Mouse (Mus musculus) olfactory bulb, adult 2 months (tissue): ENCODE measurements around the gene Rabgef1. TPM values are rescaled to one million over a fixed set of nuclear protein-coding genes. Genes with fewer than 3 reads are reported as not detected.

Experiments
- H3K27ac ChIP-seq: fragments of 200-500 bp; 2 replicates; pipeline ENCODE4 v1.5.1; 2012; ENCODE audit warnings: low read depth, low read length; ENCODE audit not compliant: insufficient read depth
- H3K4me1 ChIP-seq: fragments of 200-500 bp; 2 replicates; pipeline ENCODE4 v1.6.1; 2012; ENCODE audit warnings: low read length; ENCODE audit not compliant: control insufficient read depth, insufficient read depth
- H3K4me3 ChIP-seq: fragments of 200-500 bp; 2 replicates; pipeline ENCODE4 v1.5.1; 2012; ENCODE audit warnings: mild to moderate bottlenecking, low read depth, low read length, moderate library complexity; ENCODE audit not compliant: insufficient read depth
- CTCF ChIP-seq: fragments of 200-500 bp; IDR thresholded peaks from 2 replicates; pipeline ENCODE4 v1.5.1; 2012; ENCODE audit warnings: low read depth, mild to moderate bottlenecking, low read length, moderate library complexity; ENCODE audit not compliant: insufficient read depth
- POLR2A ChIP-seq: fragments of 200-500 bp; IDR thresholded peaks from 2 replicates; pipeline ENCODE4 v1.6.1; 2012; ENCODE audit warnings: mild to moderate bottlenecking, low read depth, low read length, moderate library complexity; ENCODE audit not compliant: insufficient read depth
- WGBS: fragments of 180-500 bp; shearing (Covaris S2); methylation state at CpG from one replicate; pipeline ENCODE4 v1.1.7; 2018; 5-methylcytosine and 5-hydroxymethylcytosine counted together
- polyA plus RNA-seq: library from polyadenylated mRNA; stranded (reverse); fragments of >200 nt; gene quantifications from 2 replicates; pipeline ENCODE4 v1.2.4, GENCODE M21; 2012; ENCODE audit warnings: low replicate concordance; ENCODE audit not compliant: missing spikeins, insufficient read depth, insufficient read length

Gene Rabgef1
- not detected in 2 replicates for polyA plus RNA-seq

DNA sequence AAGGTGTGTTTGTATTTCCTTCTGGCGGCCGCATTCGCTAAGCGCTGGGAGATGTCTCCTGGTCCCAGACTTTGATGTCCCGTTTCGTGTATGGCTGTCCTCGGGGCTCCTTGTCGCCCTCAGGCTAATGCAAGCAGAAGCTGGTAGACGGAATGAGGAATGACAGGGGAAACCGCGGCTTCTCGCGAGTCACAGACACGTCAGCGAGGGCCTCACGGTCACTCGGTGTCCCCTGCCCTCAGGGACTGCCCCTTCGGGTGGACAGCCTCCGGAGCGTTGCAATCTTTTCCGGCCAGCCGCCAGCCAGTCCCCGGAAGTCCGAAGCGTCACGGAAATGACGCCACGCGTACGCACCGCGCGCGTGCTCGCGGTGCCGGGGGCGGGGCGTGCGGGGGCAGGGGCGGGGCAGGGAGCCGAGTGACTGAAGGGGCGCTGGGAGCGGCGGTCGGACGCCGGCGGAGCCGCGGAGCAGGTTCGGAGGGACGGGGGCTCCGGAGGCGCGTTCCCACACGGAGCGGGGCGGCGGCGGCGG lies at the start of gene Rabgef1:
Gene Rabgef1 (plus strand): TSS at position 376 of the 532 bp plus-strand sequence.
- under 1% methylated on average over 60 of the region's 62 CpGs for WGBS
- Histone ChIP-seq H3K4me3 (peak within 1 kb of the TSS; percentile 92), H3K4me1 (peaks cover 4% of the 10 kb centered on the region; the same call in 1 of the 2 replicates), H3K27ac (peak within 1 kb of the TSS; percentile 87)
- TF ChIP-seq POLR2A (peak; percentile 98), CTCF (no peak)

DNA sequence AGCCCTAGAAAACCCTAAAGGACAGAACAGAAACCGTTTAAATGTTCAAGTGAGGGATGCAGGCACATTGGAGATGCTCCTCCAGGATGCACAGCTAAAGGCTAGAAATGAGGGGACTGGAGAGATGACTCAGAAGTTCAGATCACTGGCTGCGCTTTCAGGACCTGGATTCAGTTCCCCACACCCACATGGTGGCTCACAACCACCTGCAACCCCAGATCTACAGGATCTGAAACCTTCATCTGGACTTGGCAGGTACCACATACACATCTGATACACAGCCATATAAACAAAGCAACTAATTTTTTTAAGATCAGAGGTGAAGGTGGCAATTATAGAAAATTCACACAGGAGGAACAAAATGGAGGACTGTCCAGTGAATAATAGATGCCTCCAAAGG lies 49.2 kb upstream of the Rabgef1 start:
- TF ChIP-seq POLR2A (no peak), CTCF (no peak)
- 58% methylated on average over 2 of the region's 2 CpGs for WGBS
- H3K4me1 ChIP-seq: peaks cover 14% of the 10 kb centered on the region
- no peak overlapping the region for H3K4me3 ChIP-seq
- H3K27ac ChIP-seq: no peak overlapping the region

DNA sequence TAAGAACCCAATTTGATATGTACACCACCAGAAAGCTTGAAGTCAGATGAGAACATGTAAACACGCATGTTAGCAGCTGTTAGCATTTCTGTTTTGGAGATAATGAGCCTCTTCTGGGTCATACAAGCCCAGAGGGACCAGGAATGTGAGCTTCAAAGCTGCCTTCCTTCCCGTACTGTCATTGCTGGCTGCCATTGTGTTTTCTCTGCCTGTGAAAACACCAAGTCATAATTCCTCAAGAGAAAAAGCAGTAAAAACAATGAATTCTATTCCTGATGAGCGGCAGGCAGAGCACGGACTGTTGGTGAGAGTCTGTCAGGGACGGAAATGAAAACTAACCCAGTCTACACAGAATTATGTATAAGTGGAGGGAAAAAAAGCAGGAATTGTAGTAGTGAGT lies 47.3 kb upstream of the Rabgef1 start:
- Histone ChIP-seq H3K27ac (no peak overlapping the region), H3K4me1 (peaks cover 12% of the 10 kb centered on the region), H3K4me3 (no peak overlapping the region)
- no peak for TF ChIP-seq CTCF
- TF ChIP-seq POLR2A: no peak
- WGBS: 80% methylated on average over 5 of the region's 5 CpGs

DNA sequence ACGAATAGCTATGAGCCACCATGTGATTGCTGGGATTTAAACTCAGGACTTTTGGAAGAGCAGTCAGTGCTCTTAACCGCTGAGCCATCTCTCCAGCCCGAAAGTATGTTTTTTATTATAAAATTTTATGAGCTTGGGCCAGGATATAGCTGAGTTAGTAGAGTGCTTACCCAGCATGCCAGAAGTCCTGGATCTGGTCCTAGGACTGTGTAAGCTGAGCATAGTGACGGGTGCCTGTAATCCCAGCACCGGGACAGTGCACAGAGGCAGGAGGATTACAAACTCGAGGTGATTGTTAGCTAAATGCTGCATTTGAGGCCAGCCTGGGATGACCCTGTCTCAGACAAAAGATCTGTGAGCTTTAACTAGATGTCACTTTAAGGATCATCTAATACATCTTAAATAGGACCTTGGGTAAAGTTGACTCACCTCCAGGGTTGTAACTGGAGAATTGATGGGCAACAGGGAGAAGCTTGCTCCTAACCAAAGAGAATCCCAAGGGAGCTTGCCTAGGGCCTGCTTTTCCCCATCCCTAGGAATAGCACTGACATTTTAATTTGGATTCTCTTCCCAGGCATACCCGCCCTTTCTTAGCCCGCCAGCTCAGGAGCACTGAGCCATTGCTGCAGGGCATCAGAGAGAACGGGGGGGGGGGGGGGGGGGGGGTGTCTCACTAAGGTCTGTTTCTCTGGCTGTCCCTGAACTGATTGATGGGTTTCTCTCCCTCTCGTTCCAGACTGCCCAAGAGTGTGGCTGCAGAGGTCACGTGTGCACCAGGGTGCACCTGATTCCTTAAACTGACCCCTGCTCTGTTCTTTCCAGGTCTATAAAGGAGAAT lies 42.7 kb upstream of the Rabgef1 start:
- WGBS: 63% methylated on average over 11 of the region's 11 CpGs
- TF ChIP-seq POLR2A (no peak), CTCF (no peak)
- H3K27ac ChIP-seq: peak overlapping the region; percentile 73; the same call in 1 of the 2 replicates
- 0 out of 2 replicates have a peak, but pooled peaks cover 2% of the 10 kb centered on the region for H3K4me1 ChIP-seq
- H3K4me3 ChIP-seq: no peak overlapping the region

DNA sequence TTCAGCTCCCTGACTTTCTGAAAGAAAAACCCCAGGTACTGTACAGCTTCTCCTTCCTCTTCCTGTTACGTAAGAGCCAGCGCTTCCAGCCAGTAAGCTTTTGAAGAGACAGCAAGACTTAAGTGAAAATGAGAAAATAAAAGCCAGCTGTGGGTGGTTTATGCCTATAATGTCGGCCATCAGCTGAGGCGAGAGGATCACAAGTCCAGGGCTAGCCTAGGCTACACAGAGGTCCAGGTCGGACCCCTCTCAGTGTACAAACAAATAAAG lies 42.1 kb upstream of the Rabgef1 start:
- WGBS: 64% methylated on average over 5 of the region's 5 CpGs
- peak overlapping the region; percentile 73; the same call in 1 of the 2 replicates for H3K27ac ChIP-seq
- 0 out of 2 replicates have a peak, but pooled peaks cover 2% of the 10 kb centered on the region for H3K4me1 ChIP-seq

DNA sequence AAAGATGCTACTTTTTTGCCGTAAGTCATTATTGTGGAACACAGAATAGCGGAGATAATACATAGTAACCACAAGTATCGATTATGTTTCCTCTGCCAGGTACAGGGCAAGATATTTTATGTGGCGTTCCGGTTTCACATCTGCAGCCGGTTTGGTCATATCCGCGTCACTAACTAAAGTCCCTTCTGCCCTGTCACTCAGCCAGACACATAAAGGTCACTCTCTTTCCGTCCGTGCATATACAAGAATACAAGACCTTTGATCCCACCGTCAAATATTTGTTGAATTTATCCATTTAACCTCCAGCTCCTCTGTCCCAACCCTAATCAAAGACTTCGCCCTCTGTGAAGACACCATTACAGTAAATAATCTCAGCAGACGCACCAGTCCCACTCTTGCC lies 35.0 kb upstream of the Rabgef1 start:
- no peak overlapping the region for H3K27ac ChIP-seq
- no peak for TF ChIP-seq CTCF
- no peak for TF ChIP-seq POLR2A
- no peak overlapping the region for H3K4me3 ChIP-seq
- no peaks in the 10 kb centered on the region for H3K4me1 ChIP-seq
- 95% methylated on average over 13 of the region's 13 CpGs for WGBS

More for the DNA sequence above, 42.1 kb upstream of the Rabgef1 start:
- H3K4me3 ChIP-seq: no peak overlapping the region
- TF ChIP-seq CTCF (no peak), POLR2A (no peak)

DNA sequence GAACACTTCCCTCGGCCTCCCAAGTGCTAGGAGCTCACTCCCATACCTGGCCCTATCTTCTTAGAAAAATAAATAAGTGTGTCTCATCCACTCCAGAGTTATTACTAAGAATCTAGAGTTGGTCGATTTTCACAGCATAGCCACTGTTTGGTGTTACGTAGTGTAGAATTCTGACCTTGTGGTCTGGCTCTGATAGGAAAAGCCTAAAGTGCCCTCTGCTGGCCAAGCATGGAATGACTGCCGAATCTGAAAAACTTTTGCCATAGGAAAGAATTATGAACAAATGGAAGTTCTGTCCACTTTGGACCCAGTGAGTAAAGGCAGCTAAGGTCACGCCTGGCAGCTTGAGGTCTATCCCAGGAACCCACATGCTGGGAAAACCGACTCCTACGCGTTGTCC lies 32.2 kb upstream of the Rabgef1 start:
- Histone ChIP-seq H3K4me3 (no peak overlapping the region), H3K4me1 (peaks cover 5% of the 10 kb centered on the region), H3K27ac (no peak overlapping the region)
- TF ChIP-seq POLR2A: no peak
- TF ChIP-seq CTCF: no peak
- whole genome bisulfite sequencing: 21% methylated on average over 8 of the region's 8 CpGs

DNA sequence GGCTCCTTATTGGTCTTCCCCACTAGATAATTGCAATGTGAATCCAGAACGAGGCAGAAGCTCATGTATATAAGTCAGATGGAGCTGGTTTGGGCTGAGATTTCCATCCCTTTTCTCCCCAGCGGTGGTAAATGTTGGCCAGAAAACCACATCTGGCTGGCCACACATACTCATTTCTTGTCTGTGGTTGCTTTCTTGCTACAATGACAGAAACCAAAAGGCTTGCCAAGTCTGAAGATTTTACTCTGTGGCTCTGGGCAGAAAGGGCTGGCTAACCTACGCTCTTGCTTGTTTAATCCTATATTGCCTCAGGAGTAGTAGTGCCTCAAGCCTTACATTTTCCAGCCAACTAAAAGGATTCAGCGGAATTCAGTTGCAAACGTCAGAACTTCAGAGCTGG lies 30.5 kb upstream of the Rabgef1 start:
- WGBS: 74% methylated on average over 5 of the region's 5 CpGs
- no peak overlapping the region for H3K27ac ChIP-seq
- peaks cover 9% of the 10 kb centered on the region for H3K4me1 ChIP-seq
- H3K4me3 ChIP-seq: no peak overlapping the region
- TF ChIP-seq POLR2A: no peak

DNA sequence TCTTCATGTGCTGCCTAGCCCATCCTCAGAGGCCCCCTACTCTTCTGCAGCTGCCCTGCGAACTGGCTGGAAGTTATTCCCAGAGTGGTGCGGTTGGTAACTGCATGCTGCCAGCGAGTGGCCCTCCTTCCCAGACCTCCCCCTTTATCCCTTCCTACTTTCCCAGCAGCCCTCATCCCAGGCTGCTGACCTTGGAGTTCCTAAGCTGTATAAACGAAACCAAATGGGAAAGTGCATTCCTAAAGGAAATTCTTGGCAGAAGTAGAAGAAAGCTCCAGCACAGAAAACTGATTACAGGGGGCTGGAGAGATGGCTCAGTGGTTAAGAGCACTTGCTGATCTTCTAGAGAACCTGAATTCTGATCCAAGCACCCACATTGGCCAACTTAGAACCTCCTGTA lies 29.6 kb upstream of the Rabgef1 start:
- peaks cover 9% of the 10 kb centered on the region for H3K4me1 ChIP-seq
- no peak overlapping the region for H3K27ac ChIP-seq
- 59% methylated on average over 4 of the region's 4 CpGs for WGBS
- no peak for TF ChIP-seq POLR2A
- TF ChIP-seq CTCF: no peak
- H3K4me3 ChIP-seq: no peak overlapping the region

DNA sequence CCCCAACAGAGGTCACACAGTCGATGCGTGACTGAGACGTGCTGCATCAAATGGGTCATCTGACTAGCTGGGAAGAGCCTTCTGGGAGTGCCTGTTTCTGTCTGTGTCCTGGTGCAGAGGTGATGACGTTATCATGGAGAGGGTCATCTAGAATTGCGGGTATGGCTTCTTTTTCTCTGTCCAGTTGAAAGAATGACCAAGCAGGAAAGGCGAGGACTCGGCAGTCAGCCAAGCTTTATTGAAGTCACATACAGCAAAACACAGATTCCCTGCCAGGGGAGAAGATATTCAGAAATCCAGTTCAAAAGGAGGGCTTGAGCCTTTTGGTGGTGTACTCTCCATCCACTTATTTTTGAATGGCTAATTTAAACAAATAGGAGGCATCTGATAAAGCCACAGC lies 28.5 kb upstream of the Rabgef1 start:
- Histone ChIP-seq H3K4me1 (peaks cover 16% of the 10 kb centered on the region), H3K4me3 (no peak overlapping the region), H3K27ac (no peak overlapping the region)
- TF ChIP-seq POLR2A (no peak), CTCF (no peak)
- 93% methylated on average over 7 of the region's 7 CpGs for WGBS
